Mouse (Mus musculus): ENCODE measurements around the gene Rnf208.

Rnf208 gene

GRCm38 (mm10) chr2:25242101-25242506 is at the start of gene Rnf208, which contains the start of gene Cysrt1:
Rnf208 (plus strand) TSS chr2:25242255.
Cysrt1 (minus strand) TSS chr2:25242452.
- DNase-seq (ENCODE audit: low spot score): no peak

GRCm38 (mm10) chr2:25193330-25193770 is 48.7 kb upstream of the Rnf208 start:
- peak; percentile 92 for DNase-seq (ENCODE audit: low spot score)

- DNase-seq (ENCODE audit: low spot score): no peak
Measured at GRCm38 (mm10) chr2:25194006-25194405, 48.0 kb upstream of the Rnf208 start.

GRCm38 (mm10) chr2:25194486-25195171 is 47.4 kb upstream of the Rnf208 start:
- no peak for DNase-seq (ENCODE audit: low spot score)

- peak; percentile 88 for DNase-seq (ENCODE audit: low spot score)
Measured at GRCm38 (mm10) chr2:25195211-25196156, 46.6 kb upstream of the Rnf208 start.

GRCm38 (mm10) chr2:25196172-25196954 is 45.7 kb upstream of the Rnf208 start, which contains the start of gene Tor4a:
Tor4a (minus strand) TSS chr2:25196886.
- DNase-seq (ENCODE audit: low spot score): peak; percentile 92

GRCm38 (mm10) chr2:25197191-25197590 is 44.9 kb upstream of the Rnf208 start:
- DNase-seq (ENCODE audit: low spot score): peak; percentile 60

- no peak for DNase-seq (ENCODE audit: low spot score)
Measured at GRCm38 (mm10) chr2:25197946-25198345, 44.1 kb upstream of the Rnf208 start.

- DNase-seq (ENCODE audit: low spot score): no peak
Measured at GRCm38 (mm10) chr2:25200631-25201030, 41.4 kb upstream of the Rnf208 start.

- DNase-seq (ENCODE audit: low spot score): no peak
Measured at GRCm38 (mm10) chr2:25203631-25204214, 38.3 kb upstream of the Rnf208 start.

- no peak for DNase-seq (ENCODE audit: low spot score)
Measured at GRCm38 (mm10) chr2:25207593-25207992, 34.5 kb upstream of the Rnf208 start.

- no peak for DNase-seq (ENCODE audit: low spot score)
Measured at GRCm38 (mm10) chr2:25210686-25211085, 31.4 kb upstream of the Rnf208 start.

- peak; percentile 92 for DNase-seq (ENCODE audit: low spot score)
Measured at GRCm38 (mm10) chr2:25211121-25211670, 30.9 kb upstream of the Rnf208 start, which contains the start of gene Nelfb. Nelfb (minus strand) TSS chr2:25211489.

GRCm38 (mm10) chr2:25213266-25213865 is 28.7 kb upstream of the Rnf208 start:
- DNase-seq (ENCODE audit: low spot score): no peak

- no peak for DNase-seq (ENCODE audit: low spot score)
Measured at GRCm38 (mm10) chr2:25214444-25214843, 27.6 kb upstream of the Rnf208 start, which contains the start of gene Stpg3. Stpg3 (minus strand) TSS chr2:25214637.

GRCm38 (mm10) chr2:25217666-25218065 is 24.4 kb upstream of the Rnf208 start:
- no peak for DNase-seq (ENCODE audit: low spot score)

GRCm38 (mm10) chr2:25218445-25218844 is 23.6 kb upstream of the Rnf208 start, which contains the start of gene Fam166a:
Fam166a (plus strand) TSS chr2:25218745.
- no peak for DNase-seq (ENCODE audit: low spot score)

GRCm38 (mm10) chr2:25221331-25221772 is 20.7 kb upstream of the Rnf208 start:
- no peak for DNase-seq (ENCODE audit: low spot score)

- peak; percentile 87 for DNase-seq (ENCODE audit: low spot score)
Measured at GRCm38 (mm10) chr2:25223681-25224491, 18.2 kb upstream of the Rnf208 start.

GRCm38 (mm10) chr2:25224492-25224765 is 17.6 kb upstream of the Rnf208 start, which contains the start of gene Tubb4b:
Tubb4b (minus strand) TSS chr2:25224702.
- DNase-seq (ENCODE audit: low spot score): no peak

Data from lung, postnatal 25 days (tissue).